Mouse (Mus musculus): ENCODE measurements around the gene Mcf2. TPM values are rescaled to one million over a fixed set of nuclear protein-coding genes. Genes with fewer than 3 reads are reported as not detected.

The Mcf2 gene
- polyA plus RNA-seq, 1 experiment from 2014 or later: 0.49 TPM

GRCm38 (mm10) chrX:60147268-60147974 lies 31.5 kb downstream of the Mcf2 start:
- H3K9ac ChIP-seq (replicated peaks; ENCODE audit: low read length): no peak overlapping the region
- no peak overlapping the region for H3K4me3 ChIP-seq (ENCODE audit: low read depth, low read length)
- H3K36me3 ChIP-seq (replicated peaks; ENCODE audit: control insufficient read depth, insufficient read depth, low read depth, low read length): no peaks in the 10 kb centered on the region
- ATAC-seq (replicated peaks; ENCODE audit: insufficient number of reproducible peaks, low FRiP score, low TSS enrichment, low read depth): no peak
- no peak overlapping the region for H3K27ac ChIP-seq (replicated peaks; ENCODE audit: low read depth, low read length)
- no peak overlapping the region for H3K4me2 ChIP-seq (ENCODE audit: low read depth, low read length)
- H3K27me3 ChIP-seq (ENCODE audit: control insufficient read depth, insufficient read depth, low read length): no peaks in the 10 kb centered on the region
- DNase-seq (ENCODE audit: low spot score): peak; percentile 15
- H3K4me1 ChIP-seq (ENCODE audit: control insufficient read depth, insufficient read depth, low read length): no peaks in the 10 kb centered on the region
- 20% methylated on average over 13 of the region's 13 CpGs for WGBS
- no peaks in the 10 kb centered on the region for H3K9me3 ChIP-seq (replicated peaks; ENCODE audit: control insufficient read depth, low read length)

GRCm38 (mm10) chrX:60075359-60075758 lies 103.5 kb downstream of the Mcf2 start:
- WGBS: 87% methylated on average over 1 of the region's 1 CpGs
- no peak for DNase-seq (ENCODE audit: low spot score)

GRCm38 (mm10) chrX:60055185-60055584 lies 123.7 kb downstream of the Mcf2 start:
- 87% methylated on average over 9 of the region's 9 CpGs for WGBS
- Histone ChIP-seq H3K4me1 (ENCODE audit: control insufficient read depth, insufficient read depth, low read length) (no peaks in the 10 kb centered on the region), H3K27me3 (ENCODE audit: control insufficient read depth, insufficient read depth, low read length) (no peaks in the 10 kb centered on the region), H3K36me3 (replicated peaks; ENCODE audit: control insufficient read depth, insufficient read depth, low read depth, low read length) (no peaks in the 10 kb centered on the region), H3K4me2 (ENCODE audit: low read depth, low read length) (no peak overlapping the region), H3K4me3 (ENCODE audit: low read depth, low read length) (no peak overlapping the region), H3K9me3 (replicated peaks; ENCODE audit: control insufficient read depth, low read length) (no peaks in the 10 kb centered on the region), H3K9ac (replicated peaks; ENCODE audit: low read length) (no peak overlapping the region), H3K27ac (replicated peaks; ENCODE audit: low read depth, low read length) (no peak overlapping the region)
- ATAC-seq (replicated peaks; ENCODE audit: insufficient number of reproducible peaks, low FRiP score, low TSS enrichment, low read depth) (no peak), DNase-seq (ENCODE audit: low spot score) (no peak)

More at GRCm38 (mm10) chrX:60075359-60075758, 103.5 kb downstream of the Mcf2 start:
- Histone ChIP-seq H3K27me3 (ENCODE audit: control insufficient read depth, insufficient read depth, low read length) (no peaks in the 10 kb centered on the region), H3K4me1 (ENCODE audit: control insufficient read depth, insufficient read depth, low read length) (no peaks in the 10 kb centered on the region), H3K9ac (replicated peaks; ENCODE audit: low read length) (no peak overlapping the region), H3K4me2 (ENCODE audit: low read depth, low read length) (no peak overlapping the region), H3K36me3 (replicated peaks; ENCODE audit: control insufficient read depth, insufficient read depth, low read depth, low read length) (no peaks in the 10 kb centered on the region), H3K4me3 (ENCODE audit: low read depth, low read length) (no peak overlapping the region), H3K9me3 (replicated peaks; ENCODE audit: control insufficient read depth, low read length) (no peaks in the 10 kb centered on the region), H3K27ac (replicated peaks; ENCODE audit: low read depth, low read length) (no peak overlapping the region)
- ATAC-seq (replicated peaks; ENCODE audit: insufficient number of reproducible peaks, low FRiP score, low TSS enrichment, low read depth): no peak

DNA sequence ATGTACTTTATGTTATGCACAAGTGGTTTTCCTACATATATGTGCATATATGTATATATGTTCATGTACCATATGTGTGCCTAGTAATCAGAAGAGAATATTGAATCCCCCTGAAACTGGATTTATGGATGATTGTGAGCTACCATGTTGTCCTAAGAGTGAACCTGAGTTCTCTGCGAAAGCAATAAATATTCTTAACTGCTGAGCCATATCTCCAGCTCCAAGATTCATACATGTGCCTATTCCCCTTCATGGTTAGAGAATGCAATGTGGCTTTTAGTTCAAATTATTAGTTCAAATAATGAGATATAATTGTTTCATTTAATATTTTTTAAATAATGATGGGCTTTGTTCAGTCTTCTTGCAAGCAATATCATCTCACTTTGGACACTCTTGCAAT lies 124.1 kb downstream of the Mcf2 start:
- no peaks in the 10 kb centered on the region for H3K36me3 ChIP-seq (replicated peaks; ENCODE audit: control insufficient read depth, insufficient read depth, low read depth, low read length)
- no peaks in the 10 kb centered on the region for H3K27me3 ChIP-seq (ENCODE audit: control insufficient read depth, insufficient read depth, low read length)
- H3K4me3 ChIP-seq (ENCODE audit: low read depth, low read length): no peak overlapping the region
- ATAC-seq (replicated peaks; ENCODE audit: insufficient number of reproducible peaks, low FRiP score, low TSS enrichment, low read depth) (no peak), DNase-seq (ENCODE audit: low spot score) (no peak)
- WGBS: 94% methylated on average over 1 of the region's 1 CpGs
- H3K4me2 ChIP-seq (ENCODE audit: low read depth, low read length): no peak overlapping the region
- H3K27ac ChIP-seq (replicated peaks; ENCODE audit: low read depth, low read length): no peak overlapping the region
- H3K9ac ChIP-seq (replicated peaks; ENCODE audit: low read length): no peak overlapping the region
- H3K9me3 ChIP-seq (replicated peaks; ENCODE audit: control insufficient read depth, low read length): no peaks in the 10 kb centered on the region
- H3K4me1 ChIP-seq (ENCODE audit: control insufficient read depth, insufficient read depth, low read length): no peaks in the 10 kb centered on the region

- no peak for ATAC-seq (replicated peaks; ENCODE audit: insufficient number of reproducible peaks, low FRiP score, low TSS enrichment, low read depth)
- Histone ChIP-seq H3K9me3 (replicated peaks; ENCODE audit: control insufficient read depth, low read length) (no peaks in the 10 kb centered on the region), H3K27me3 (ENCODE audit: control insufficient read depth, insufficient read depth, low read length) (no peaks in the 10 kb centered on the region), H3K27ac (replicated peaks; ENCODE audit: low read depth, low read length) (no peak overlapping the region), H3K4me3 (ENCODE audit: low read depth, low read length) (no peak overlapping the region), H3K36me3 (replicated peaks; ENCODE audit: control insufficient read depth, insufficient read depth, low read depth, low read length) (no peaks in the 10 kb centered on the region), H3K9ac (replicated peaks; ENCODE audit: low read length) (no peak overlapping the region), H3K4me2 (ENCODE audit: low read depth, low read length) (no peak overlapping the region), H3K4me1 (ENCODE audit: control insufficient read depth, insufficient read depth, low read length) (no peaks in the 10 kb centered on the region)
- DNase-seq (ENCODE audit: low spot score): peak; percentile 49
- 15% methylated on average over 3 of the region's 3 CpGs for WGBS
These were observed 152.2 kb downstream of the Mcf2 start for GRCm38 (mm10) chrX:60026654-60027053.

DNA sequence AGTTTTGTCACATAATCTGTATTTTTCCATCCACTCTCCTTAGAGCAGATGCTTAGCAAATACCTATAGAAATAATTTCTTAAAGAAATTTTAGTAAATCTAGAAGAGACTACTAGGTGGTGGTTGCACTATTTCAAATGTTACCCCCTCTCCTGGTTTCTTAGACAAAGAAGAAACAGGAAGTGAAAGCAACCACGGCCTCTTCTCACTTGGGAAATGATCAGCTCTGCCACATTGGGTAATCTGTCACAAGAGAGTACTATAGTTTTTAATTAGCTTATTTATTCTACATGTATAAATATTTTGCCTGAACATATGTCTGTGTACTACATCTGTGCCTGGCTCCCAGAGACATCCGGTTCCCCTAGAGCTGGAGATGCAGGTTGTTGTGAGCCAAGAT lies 157.3 kb downstream of the Mcf2 start:
- 77% methylated on average over 2 of the region's 2 CpGs for WGBS
- Histone ChIP-seq H3K9ac (replicated peaks; ENCODE audit: low read length) (no peak overlapping the region), H3K4me3 (ENCODE audit: low read depth, low read length) (no peak overlapping the region), H3K4me2 (ENCODE audit: low read depth, low read length) (no peak overlapping the region), H3K36me3 (replicated peaks; ENCODE audit: control insufficient read depth, insufficient read depth, low read depth, low read length) (no peaks in the 10 kb centered on the region), H3K9me3 (replicated peaks; ENCODE audit: control insufficient read depth, low read length) (no peaks in the 10 kb centered on the region), H3K4me1 (ENCODE audit: control insufficient read depth, insufficient read depth, low read length) (no peaks in the 10 kb centered on the region), H3K27me3 (ENCODE audit: control insufficient read depth, insufficient read depth, low read length) (no peaks in the 10 kb centered on the region), H3K27ac (replicated peaks; ENCODE audit: low read depth, low read length) (no peak overlapping the region)
- DNase-seq (ENCODE audit: low spot score): no peak
- no peak for ATAC-seq (replicated peaks; ENCODE audit: insufficient number of reproducible peaks, low FRiP score, low TSS enrichment, low read depth)

GRCm38 (mm10) chrX:60021007-60021406 lies 157.9 kb downstream of the Mcf2 start:
- Histone ChIP-seq H3K27ac (replicated peaks; ENCODE audit: low read depth, low read length) (no peak overlapping the region), H3K4me3 (ENCODE audit: low read depth, low read length) (no peak overlapping the region), H3K36me3 (replicated peaks; ENCODE audit: control insufficient read depth, insufficient read depth, low read depth, low read length) (no peaks in the 10 kb centered on the region), H3K9me3 (replicated peaks; ENCODE audit: control insufficient read depth, low read length) (no peaks in the 10 kb centered on the region), H3K4me1 (ENCODE audit: control insufficient read depth, insufficient read depth, low read length) (no peaks in the 10 kb centered on the region), H3K4me2 (ENCODE audit: low read depth, low read length) (no peak overlapping the region), H3K27me3 (ENCODE audit: control insufficient read depth, insufficient read depth, low read length) (no peaks in the 10 kb centered on the region), H3K9ac (replicated peaks; ENCODE audit: low read length) (no peak overlapping the region)
- 71% methylated on average over 4 of the region's 4 CpGs for WGBS
- DNase-seq (ENCODE audit: low spot score) (no peak), ATAC-seq (replicated peaks; ENCODE audit: insufficient number of reproducible peaks, low FRiP score, low TSS enrichment, low read depth) (no peak)

DNA sequence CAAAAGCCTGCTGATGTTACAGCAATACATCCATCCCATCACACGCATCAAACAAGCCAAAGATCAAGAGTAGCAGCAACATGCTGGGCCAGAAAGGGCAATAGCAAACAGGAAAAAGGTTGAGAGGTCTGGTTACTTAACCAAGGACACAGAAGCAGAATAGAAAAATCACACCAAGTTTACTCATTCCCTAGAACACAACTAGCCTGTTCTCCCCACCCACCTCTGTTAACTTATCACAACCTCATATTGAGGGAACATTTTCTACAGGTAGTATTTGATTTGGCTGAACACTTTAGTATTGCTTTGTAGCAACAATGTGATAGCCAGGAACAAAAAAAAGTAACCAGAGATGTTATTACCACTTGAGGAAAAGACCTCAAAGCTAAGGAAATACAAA lies 164.3 kb downstream of the Mcf2 start:
- DNase-seq (ENCODE audit: low spot score) (no peak), ATAC-seq (replicated peaks; ENCODE audit: insufficient number of reproducible peaks, low FRiP score, low TSS enrichment, low read depth) (no peak)
- no peaks in the 10 kb centered on the region for H3K36me3 ChIP-seq (replicated peaks; ENCODE audit: control insufficient read depth, insufficient read depth, low read depth, low read length)
- H3K9me3 ChIP-seq (replicated peaks; ENCODE audit: control insufficient read depth, low read length): no peaks in the 10 kb centered on the region
- H3K27me3 ChIP-seq (ENCODE audit: control insufficient read depth, insufficient read depth, low read length): no peaks in the 10 kb centered on the region
- WGBS: 82% methylated on average over 1 of the region's 1 CpGs
- H3K4me1 ChIP-seq (ENCODE audit: control insufficient read depth, insufficient read depth, low read length): no peaks in the 10 kb centered on the region
- H3K9ac ChIP-seq (replicated peaks; ENCODE audit: low read length): no peak overlapping the region
- H3K4me2 ChIP-seq (ENCODE audit: low read depth, low read length): no peak overlapping the region
- H3K27ac ChIP-seq (replicated peaks; ENCODE audit: low read depth, low read length): no peak overlapping the region
- no peak overlapping the region for H3K4me3 ChIP-seq (ENCODE audit: low read depth, low read length)

Data from embryonic facial prominence, embryonic 11.5 days (tissue).